Mouse (Mus musculus): Measurements from ENCODE around the gene Tbca.

Tbca gene

GRCm38 (mm10) chr13:94788771-94789649 is at the start of gene Tbca:
Gene Tbca (plus strand): TSS chr13:94788910.
- ATAC-seq (ENCODE audit: low TSS enrichment), result peak; percentile 96

GRCm38 (mm10) chr13:94745176-94745575 is 43.5 kb upstream of the Tbca start:
- ATAC-seq (ENCODE audit: low TSS enrichment), result no peak

GRCm38 (mm10) chr13:94765852-94766251 is 22.9 kb upstream of the Tbca start:
- no peak for ATAC-seq (ENCODE audit: low TSS enrichment)

GRCm38 (mm10) chr13:94768460-94769154 is 20.1 kb upstream of the Tbca start:
- no peak for ATAC-seq (ENCODE audit: low TSS enrichment)

GRCm38 (mm10) chr13:94769155-94769470 is 19.6 kb upstream of the Tbca start:
- no peak for ATAC-seq (ENCODE audit: low TSS enrichment)

- ATAC-seq (ENCODE audit: low TSS enrichment), result 0 out of 2 replicates have a peak, but pooled peaks have one; percentile 27
These were observed 1.8 kb upstream of the Tbca start for GRCm38 (mm10) chr13:94786866-94787265.

GRCm38 (mm10) chr13:94794689-94795088 is 6.0 kb downstream of the Tbca start:
- no peak for ATAC-seq (ENCODE audit: low TSS enrichment)

- no peak for ATAC-seq (ENCODE audit: low TSS enrichment)
These were observed 14.9 kb downstream of the Tbca start for GRCm38 (mm10) chr13:94803480-94804057.

GRCm38 (mm10) chr13:94806315-94807179 is 17.8 kb downstream of the Tbca start:
- no peak; the same call in 1 of the 2 replicates for ATAC-seq (ENCODE audit: low TSS enrichment)

GRCm38 (mm10) chr13:94808596-94808995 is 19.9 kb downstream of the Tbca start:
- peak; percentile 98 for ATAC-seq (ENCODE audit: low TSS enrichment)

- ATAC-seq (ENCODE audit: low TSS enrichment), result no peak
These were observed 21.0 kb downstream of the Tbca start for GRCm38 (mm10) chr13:94809724-94810123.

- no peak for ATAC-seq (ENCODE audit: low TSS enrichment)
These were observed 22.7 kb downstream of the Tbca start for GRCm38 (mm10) chr13:94811451-94811850.

GRCm38 (mm10) chr13:94813770-94814169 is 25.1 kb downstream of the Tbca start:
- no peak for ATAC-seq (ENCODE audit: low TSS enrichment)

- no peak for ATAC-seq (ENCODE audit: low TSS enrichment)
These were observed 31.8 kb downstream of the Tbca start for GRCm38 (mm10) chr13:94820516-94820915.

- no peak for ATAC-seq (ENCODE audit: low TSS enrichment)
These were observed 32.2 kb downstream of the Tbca start for GRCm38 (mm10) chr13:94820956-94821355.

GRCm38 (mm10) chr13:94826389-94826788 is 37.7 kb downstream of the Tbca start:
- no peak for ATAC-seq (ENCODE audit: low TSS enrichment)

GRCm38 (mm10) chr13:94826986-94827385 is 38.3 kb downstream of the Tbca start:
- no peak for ATAC-seq (ENCODE audit: low TSS enrichment)

GRCm38 (mm10) chr13:94827847-94828246 is 39.1 kb downstream of the Tbca start:
- no peak for ATAC-seq (ENCODE audit: low TSS enrichment)

- no peak for ATAC-seq (ENCODE audit: low TSS enrichment)
These were observed 49.5 kb downstream of the Tbca start for GRCm38 (mm10) chr13:94838047-94838720.

GRCm38 (mm10) chr13:94838756-94839337 is 50.1 kb downstream of the Tbca start:
- peak; percentile 69 for ATAC-seq (ENCODE audit: low TSS enrichment)

- no peak for ATAC-seq (ENCODE audit: low TSS enrichment)
These were observed 54.5 kb downstream of the Tbca start for GRCm38 (mm10) chr13:94843236-94843635.

Data from frontal cortex, adult (tissue).